Mouse (Mus musculus): ENCODE measurements around the gene Ruvbl2.
"Not testable (repeated sequence)": the region's sequence is repeated elsewhere in the genome, so short reads cannot be mapped to it uniquely, and the experiment has no call there.

Ruvbl2 gene

DNA sequence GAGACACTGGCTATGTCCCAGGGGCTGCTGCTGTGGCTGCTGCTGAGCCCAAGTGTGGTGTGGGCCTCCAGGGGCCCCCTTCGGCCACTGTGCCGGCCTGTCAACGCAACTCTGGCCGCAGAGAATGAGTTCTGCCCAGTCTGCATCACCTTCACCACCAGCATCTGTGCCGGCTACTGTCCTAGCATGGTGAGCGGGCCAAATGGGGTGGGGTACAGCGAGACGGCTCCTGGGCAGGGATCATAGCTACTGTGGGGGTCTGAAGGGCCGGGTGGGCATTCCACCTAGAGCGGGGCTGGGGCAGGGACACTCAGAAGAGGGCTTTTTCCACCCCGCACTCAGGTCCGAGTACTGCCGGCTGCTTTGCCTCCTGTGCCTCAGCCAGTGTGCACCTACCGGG is 16.7 kb downstream of the Ruvbl2 start:
- no peak for DNase-seq

DNA sequence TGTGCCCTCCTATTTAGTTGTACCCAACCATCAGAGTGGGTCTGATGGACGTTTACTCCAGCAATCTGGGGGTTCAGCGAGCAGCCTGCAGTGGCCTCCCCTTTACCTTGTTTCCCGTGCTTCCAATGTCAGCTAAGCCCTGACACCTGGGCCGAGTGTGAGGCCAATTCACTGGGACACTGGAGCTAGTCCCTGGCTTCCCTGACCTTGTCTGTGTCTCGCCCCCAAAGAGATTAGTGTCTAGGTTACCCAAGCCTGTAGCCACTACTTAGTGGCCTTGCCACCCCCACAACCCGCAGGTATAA is 17.3 kb downstream of the Ruvbl2 start, which contains the start of gene Lhb:
Lhb (plus strand) TSS at position 206 of the 305 bp plus-strand sequence.
- DNase-seq = no peak

DNA sequence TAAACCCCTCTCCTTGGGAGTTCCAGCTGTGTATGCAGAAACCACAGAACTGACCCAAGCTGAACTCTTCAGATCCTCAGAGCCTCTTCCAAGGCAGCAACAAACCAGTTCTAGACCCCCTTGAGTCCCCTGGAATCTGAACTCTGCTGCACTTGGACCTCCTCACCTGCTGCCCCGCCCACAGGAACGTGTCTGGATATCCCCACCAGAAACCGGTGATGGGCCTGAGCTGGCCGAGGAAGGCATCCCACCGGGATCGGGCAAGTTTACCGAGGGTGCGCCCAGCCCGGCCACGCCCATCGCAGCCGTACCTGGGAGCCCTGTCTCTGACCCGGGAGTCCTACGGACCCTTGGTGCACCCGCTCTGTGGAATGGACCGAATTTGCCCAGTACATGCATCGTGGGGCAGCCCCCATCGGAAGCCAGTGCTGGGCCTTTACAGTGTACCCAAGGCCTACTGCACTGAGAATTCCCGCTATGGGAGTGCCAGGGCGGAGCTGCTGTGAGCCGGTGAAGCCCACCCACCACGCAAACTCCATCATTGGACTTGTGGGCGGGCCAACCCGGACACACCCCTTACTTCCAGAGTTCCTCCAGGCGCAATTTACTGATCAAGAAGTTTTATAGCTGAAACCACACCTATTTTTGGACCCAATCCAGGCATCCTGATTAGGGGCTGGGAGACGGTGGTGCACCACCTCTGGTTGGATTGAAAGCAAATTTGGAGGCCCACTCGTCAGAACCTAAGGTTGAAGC is 17.9 kb downstream of the Ruvbl2 start:
- no peak for DNase-seq

DNA sequence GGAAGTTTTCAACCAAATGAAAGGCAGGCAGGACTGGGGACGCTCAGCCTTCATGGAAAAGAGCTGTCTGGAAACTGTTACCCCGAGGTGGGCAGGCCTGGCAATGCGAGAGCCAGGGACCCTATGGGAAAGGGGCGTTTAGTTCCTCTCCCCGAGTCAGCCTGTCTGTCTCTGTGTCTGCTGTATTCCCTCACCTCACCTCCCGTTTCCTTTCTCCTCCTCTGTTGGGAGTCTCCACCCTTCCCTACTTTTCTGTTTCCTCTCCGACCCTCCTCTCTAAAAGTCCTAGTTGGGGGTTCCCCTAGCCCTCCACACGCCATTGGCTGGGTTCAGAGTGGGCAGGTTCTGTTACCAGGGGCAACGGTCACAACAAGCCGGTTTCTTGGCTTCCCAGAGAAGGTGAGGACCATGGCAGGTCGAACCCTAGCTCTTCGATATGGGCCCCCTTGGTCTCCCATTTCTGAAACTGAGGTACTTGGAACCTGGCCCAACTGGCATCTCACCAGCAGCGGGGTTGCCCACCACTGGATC is 19.9 kb downstream of the Ruvbl2 start:
- DNase-seq = no peak

DNA sequence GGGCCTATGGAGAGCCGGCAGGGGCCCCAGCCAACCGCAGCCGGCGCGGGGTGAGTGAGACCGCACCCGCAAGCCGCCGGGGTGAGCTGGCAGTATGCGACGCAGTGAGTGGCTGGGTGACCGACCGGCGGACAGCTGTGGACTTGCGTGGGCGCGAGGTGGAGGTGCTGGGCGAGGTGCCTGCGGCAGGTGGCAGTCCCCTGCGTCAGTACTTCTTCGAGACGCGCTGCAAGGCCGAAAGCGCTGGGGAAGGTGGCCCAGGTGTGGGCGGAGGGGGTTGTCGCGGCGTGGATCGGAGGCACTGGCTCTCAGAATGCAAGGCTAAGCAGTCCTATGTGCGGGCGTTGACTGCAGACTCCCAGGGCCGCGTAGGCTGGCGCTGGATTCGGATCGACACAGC is 22.3 kb downstream of the Ruvbl2 start:
- DNase-seq = no peak

DNA sequence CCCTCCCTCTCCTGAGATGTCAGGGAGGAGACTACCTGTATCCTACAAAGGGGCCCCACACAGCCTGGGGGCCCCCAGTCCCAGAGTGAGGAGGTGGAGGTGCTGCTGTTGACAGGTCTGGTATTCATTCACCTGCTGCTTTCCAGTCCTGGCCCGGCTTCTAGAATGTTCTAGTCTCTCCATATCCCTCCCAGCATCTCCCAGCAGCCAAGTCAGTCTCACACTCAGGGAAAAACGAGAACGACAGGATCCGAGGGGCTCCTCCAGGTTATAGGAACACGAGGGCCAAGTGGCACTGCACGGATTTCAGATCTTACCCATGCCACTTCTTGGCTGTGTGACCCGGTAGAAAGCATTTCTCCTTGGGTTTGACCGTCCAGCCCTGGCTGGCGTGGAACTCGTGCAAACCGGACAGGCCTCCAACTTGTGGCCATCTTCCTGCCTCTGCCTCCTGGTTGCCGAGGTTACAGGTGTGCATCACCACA is 23.1 kb downstream of the Ruvbl2 start:
- no peak for DNase-seq

DNA sequence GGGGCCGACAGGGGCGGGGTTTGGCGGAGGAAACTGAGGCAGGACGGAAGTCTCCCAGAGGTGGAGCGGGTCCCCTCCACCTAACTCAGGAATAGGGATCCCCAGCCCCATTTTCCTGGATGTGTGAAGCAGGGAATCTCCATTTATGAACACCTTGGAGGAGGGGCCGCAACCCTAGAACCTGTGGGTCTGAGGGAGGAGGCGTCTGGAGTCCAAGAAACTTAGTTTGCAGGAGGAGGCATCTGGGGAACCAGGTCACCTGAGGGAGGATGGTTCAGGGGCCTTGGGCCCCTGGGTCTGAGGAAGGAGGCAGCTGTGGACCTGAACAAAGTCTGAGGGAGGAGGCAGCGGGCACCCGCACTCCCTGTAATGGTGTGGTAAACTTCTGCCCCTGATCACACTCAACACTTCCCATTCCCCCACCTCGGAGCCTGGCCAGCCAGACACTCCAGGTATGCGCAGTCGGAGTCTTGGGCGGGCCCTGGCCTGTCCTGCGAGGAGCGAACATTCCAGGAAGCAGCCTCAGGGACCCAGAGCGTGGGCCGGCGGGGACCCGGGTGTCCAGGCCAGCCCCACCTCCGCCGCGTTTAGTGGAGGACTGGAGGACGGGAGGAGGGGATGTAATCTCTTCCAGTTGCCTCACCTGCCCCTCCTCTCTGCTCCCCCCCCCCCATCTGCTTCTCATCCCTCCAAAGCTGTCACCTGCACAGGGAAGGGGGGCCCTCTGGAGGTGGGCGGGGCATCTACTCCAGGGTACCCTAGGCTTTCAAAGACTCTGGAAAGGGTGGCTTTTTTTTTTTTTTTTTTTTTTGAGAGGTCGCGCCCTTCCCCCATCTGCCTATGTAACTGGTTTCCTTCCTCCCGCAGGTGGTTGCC is 23.8 kb downstream of the Ruvbl2 start:
- DNase-seq = no peak

DNA sequence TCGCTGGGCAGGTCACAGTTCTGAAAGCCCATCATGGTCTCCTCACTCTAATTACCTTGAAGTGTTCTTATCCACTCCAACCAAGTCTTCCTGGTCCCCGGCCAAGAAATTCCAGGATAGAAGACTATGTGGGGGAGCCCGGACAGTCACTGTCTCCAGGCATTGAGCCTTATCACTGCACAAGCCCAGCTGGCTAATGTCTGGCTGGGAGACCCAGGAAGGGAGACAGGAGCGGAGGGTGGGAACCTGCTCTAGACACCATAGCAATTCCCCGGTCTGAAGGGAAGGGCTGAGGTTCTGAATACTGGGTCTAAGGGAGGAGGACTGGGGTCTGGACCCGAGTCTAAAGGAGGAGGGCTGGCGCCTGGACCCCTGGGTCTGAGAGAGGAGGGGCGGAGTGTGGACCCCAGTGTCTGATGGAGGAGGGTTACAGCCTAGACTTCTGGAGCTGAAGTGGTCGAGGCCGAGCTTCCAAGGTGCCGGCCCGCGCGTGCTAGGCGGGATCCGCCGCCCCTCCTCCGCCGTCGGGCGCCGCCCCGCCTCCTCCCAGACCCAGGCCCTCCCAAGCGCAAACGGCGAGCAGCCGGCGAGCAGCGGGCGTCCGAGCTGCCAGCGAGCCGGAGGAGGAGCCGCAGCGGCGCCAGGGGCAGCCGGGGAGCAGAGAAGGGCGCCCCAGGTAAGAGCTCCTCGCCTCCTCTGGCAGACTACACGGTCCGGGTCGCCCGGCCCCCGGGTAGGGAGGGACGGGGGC is 24.6 kb downstream of the Ruvbl2 start, which contains the start of gene Ntf5:
Ntf5 (plus strand) TSS at position 583 of the 751 bp plus-strand sequence.
- no peak for DNase-seq

DNA sequence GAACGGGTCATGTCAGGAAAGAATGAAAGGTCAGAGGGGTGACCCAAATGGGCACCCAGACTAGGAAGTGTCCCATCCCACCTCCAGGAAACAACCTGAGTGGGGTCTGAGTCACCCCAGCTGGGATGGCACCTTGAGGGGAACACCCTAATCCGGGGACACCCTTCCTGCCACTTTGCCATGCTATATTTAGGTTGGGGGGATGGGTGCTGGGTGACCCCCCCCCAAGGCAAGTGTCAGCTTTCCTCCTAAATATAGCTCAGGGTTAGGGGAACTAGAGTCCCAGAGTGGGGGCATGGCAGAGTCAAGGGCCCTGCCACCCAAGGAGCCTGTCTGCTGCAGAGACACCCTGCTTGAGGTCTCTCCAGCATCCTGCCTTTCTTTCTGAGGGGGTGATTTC is 25.5 kb downstream of the Ruvbl2 start:
- no peak for DNase-seq

DNA sequence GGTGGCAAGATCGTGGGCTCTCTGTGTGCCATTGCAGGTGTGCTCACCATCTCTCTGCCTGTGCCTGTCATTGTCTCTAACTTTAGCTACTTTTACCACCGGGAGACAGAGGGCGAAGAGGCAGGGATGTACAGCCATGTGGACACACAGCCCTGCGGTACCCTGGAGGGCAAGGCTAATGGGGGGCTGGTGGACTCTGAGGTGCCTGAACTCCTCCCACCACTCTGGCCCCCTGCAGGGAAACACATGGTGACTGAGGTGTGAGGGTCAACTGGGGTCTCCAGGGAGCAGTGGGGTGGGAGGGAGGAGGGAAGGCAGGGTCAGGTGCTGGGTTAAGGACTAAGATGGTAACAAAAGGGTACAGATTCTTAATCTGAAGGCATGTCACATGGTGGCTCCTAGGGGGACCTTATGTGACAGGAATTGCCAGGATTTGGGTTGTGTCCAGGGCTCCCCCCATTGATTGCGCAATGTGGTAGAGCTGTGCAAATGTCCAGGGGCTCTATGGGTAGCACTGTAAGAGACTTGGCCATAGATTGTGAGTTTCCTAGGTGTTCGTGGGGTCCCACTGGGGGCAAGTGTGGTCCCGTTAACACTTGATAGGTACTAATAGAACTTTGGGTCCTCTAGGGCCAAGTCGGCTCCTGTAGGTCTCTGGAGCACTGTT is 28.3 kb downstream of the Ruvbl2 start:
- no peak for DNase-seq

DNA sequence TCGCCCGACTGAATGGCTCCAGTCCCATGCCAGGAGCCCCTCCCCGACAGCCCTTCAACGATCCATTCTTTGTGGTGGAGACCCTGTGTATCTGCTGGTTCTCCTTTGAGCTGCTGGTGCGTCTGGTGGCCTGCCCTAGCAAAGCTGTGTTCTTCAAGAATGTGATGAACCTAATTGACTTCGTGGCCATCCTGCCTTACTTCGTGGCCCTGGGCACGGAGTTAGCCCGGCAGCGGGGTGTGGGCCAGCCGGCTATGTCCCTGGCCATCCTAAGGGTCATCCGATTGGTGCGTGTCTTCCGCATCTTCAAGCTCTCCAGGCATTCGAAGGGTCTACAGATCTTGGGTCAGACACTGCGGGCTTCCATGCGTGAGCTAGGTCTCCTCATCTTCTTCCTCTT is 28.9 kb downstream of the Ruvbl2 start:
- DNase-seq = no peak

DNA sequence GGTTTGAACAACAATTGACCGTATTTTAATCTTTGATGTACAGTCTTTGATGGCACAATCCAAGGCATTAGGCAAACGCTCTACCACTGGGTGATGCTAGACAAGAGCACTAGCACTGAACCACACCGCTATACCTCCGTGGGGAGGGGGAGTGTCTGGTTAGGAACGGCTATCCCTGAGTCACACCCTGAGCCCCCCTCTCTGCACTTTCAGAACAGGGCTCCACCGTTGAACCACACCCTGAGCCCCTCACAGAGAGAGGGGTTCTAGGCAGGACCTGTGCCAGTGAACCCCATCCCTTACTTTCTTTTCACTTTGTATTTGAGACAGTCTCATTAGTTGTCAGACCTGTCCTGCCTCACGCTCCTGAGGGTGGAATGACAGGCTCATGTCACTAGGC is 29.5 kb downstream of the Ruvbl2 start:
- no peak for DNase-seq

DNA sequence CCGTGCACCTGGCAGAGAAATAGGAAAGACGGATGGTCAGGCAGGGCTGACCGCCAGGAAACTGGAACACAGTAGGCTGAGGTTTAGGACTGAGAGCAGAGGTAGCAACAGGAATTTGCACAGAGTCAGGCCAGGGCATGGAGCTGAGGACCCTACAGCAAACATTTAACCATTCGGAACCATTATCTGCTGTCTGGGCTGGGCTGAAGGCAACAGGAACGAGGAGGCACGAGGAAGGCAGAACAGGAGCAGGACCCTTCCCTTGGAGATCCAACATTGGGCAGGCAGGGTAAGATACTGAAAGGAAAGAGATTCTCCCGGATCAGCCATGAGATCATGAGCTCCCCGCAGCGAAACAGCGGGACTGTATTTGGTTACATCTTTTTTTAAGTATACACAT is 30.1 kb downstream of the Ruvbl2 start:
- DNase-seq = no peak

DNA sequence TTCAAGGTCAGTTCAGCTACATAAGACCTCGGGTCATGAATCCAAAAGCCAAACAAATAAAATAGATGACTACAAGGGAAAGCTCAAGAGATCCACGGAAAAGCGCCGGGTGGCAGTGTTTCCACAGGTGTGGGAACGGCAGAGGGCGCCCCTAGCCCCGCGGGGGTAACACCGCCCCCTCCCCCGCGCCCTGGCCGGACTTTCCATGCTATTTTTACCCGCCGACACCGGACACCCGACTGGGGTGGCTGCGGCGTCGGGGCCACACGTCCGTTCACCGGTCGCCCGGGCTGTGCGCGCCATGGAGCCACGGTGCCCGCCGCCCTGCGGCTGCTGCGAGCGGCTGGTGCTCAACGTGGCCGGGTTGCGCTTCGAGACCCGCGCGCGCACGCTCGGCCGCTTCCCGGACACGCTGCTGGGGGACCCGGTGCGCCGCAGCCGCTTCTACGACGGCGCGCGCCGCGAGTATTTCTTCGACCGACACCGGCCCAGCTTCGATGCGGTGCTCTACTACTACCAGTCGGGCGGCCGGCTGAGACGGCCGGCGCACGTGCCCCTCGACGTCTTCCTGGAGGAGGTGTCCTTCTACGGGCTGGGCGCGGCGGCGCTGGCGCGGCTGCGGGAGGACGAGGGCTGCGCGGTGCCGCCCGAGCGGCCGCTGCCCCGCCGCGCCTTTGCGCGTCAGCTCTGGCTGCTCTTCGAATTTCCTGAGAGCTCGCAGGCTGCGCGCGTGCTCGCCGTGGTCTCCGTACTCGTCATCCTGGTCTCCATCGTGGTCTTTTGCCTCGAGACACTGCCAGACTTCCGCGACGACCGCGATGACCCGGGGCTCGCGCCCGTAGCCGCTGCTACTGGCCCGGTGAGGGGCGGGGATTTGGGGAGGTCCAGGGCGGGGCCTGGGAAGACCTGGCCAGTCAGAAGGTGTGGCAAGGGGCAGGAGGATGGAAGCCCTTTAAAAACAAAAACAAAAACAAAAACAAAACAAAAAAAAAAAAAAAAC is 31.4 kb downstream of the Ruvbl2 start:
- no peak for DNase-seq

DNA sequence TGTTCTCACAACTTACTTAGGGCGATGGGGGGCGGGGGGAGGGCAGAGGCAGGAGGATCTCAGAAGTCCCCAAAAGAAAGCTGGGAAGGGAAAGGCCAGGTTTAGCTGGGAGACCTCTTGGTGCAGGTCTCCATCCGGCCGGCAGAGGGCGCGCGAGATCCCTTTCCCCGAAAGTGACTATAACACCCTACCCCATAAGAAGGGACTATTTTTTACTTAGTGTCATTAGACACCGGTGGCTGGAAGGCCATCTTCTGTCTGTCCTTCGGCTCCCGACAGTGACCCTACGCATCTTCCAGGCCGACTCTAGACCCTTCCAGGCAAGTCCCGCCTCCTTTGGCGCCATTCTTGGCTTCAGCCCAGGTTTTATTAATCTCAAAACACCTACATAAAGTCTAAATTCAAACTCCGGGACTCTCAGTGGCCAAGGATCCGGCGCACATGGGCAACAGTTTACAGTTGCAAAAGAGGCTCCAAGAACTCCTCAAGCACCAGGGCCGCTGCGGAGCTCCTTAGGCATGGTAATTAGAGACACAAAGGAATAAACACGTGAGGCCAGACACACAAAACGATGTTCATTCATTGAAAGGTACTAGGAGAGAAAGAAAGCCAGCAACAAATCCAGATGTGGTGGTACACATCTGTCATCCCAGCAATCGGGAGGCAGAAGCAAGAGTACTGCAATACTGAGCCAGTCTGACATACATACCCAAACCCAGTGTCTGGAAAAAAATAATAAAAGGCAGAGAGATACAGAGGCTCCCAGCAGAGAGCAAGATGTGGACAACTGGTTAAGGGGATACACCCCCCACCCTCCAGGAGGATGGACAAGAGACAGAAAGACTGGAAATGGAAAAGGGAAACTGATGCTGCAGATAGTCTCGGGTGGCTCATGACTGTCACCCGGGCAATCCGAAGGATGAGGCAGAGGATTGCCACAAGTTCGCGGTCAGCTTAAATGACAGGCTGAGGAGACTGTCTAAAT is 32.5 kb downstream of the Ruvbl2 start, which contains the start of gene Kcna7:
Kcna7 (plus strand) TSS at position 563 of the 985 bp plus-strand sequence.
- peak; percentile 70 to 74 for DNase-seq

DNA sequence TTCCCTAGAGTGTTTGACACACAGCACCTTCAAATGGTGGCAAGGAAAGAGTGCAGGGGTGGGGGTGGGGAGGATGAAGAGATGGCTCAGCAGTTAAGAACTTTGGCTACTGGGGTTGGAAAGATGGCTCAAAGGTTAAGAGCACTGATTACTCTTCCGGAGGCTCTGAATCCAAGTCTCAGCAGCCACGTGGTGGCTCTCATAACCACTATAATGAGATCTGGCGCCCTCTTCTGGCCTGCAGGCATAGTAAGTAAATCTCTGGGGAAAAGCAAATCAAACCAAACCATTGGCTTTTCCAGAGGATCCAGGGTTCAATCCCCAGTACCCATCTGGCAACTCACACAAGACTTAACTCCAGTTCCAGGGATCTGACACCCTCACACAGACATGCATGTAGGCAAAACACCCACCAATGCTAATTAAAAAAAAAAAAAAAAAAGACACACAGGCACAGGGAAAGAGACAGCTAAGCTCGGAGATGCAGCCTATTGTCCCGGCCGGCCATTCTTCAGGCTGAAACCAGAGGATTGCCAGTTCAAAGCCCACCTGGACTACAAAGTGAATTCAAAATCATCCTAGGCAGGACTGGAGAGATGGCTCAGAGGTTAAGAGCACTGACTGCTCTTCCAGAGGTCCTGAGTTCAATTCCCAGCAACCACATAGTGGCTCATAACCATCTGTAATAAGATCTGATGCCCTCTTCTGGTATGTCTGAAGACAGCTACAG is 34.2 kb downstream of the Ruvbl2 start:
- DNase-seq = peak; percentile 54

DNA sequence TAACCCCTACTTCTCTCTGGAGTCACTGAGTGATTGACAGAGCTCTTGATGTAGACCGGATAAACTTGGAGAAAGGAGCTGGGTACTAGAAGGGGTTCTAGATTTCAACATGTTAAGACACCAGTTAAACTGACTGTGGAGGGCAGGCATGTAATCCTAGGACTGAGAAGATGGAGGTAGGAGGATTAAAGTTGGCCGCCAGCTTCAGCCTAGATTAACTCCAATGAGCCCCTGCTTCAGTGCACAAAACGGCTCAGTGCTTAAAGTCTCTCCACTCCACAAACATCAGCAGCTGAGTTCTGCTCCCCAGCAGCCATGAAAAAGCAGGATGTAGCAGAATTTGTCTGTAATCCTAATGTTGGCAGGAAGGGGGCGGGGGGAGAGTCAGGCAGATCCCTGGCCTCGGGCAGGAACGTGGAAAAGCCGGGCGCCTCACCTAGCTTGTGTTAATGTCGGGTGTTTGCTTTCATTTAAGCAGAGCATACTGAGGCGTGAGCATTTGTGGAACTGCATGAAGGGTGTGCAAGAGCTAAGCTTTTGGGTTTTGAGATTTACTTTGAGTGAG is 36.3 kb downstream of the Ruvbl2 start:
- DNase-seq = no peak

DNA sequence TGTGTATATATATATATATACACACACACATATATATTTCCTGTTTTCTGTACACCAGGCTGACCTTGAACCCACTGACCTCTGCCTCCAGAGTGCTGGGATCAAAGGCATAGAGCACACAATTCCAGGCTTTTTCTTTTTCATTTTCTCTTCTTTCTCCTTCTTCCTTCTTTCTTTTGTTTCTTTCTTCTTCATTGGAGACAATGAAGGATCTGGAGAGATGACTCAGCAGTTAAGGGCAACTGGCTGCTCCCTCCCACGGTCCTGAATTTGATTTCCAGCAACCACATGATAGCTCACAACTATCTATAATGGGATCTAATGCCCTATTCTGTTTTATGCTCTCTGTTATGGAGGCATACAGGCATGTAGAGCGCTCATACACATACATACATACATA is 41.1 kb downstream of the Ruvbl2 start:
- no peak for DNase-seq

DNA sequence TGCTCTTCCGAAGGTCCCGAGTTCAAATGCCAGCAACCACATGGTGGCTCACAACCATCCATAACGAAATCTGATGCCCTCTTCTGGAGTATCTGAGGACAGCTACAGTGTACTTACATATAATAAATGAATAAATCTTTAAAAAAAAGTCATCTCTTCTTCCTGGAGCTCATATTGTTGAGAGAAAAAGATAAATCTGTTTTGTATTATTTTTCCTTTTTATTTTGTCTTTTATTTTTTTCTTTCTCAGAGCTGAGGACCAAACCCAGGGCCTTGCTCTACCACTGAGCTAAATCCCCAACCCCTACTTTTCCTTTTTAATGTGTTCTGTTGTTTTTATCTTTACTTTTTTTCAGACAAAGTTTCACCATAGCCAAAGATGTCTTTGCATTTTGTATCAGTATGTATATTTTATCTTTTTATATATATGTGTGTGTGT is 41.5 kb downstream of the Ruvbl2 start:
- not testable (repeated sequence) for DNase-seq

All from cerebellum, postnatal 36 days (tissue).